Mouse (Mus musculus): ENCODE results near the gene Mylk4. TPM values are rescaled to one million over a fixed set of nuclear protein-coding genes. Genes with fewer than 3 reads are reported as not detected.

Mylk4 gene
- total RNA-seq, 2 experiments from 2014 or later: 173 to 219 TPM

GRCm38 (mm10) chr13:32799131-32799530 is 15.4 kb upstream of the Mylk4 start:
- intact Hi-C loops (cut with DNase I): loop anchor here (2.0 kb wide), 1 partner anchor 30 kb away; no protein-coding TSS in a partner anchor

GRCm38 (mm10) chr13:32797085-32797484 is 13.3 kb upstream of the Mylk4 start:
- intact Hi-C loops (cut with DNase I): no loop called here
- DNase-seq: no peak

More at GRCm38 (mm10) chr13:32799131-32799530, 15.4 kb upstream of the Mylk4 start:
- DNase-seq: no peak

GRCm38 (mm10) chr13:32795166-32795565 is 11.4 kb upstream of the Mylk4 start:
- intact Hi-C loops (cut with DNase I): no loop called here
- no peak for DNase-seq

DNA sequence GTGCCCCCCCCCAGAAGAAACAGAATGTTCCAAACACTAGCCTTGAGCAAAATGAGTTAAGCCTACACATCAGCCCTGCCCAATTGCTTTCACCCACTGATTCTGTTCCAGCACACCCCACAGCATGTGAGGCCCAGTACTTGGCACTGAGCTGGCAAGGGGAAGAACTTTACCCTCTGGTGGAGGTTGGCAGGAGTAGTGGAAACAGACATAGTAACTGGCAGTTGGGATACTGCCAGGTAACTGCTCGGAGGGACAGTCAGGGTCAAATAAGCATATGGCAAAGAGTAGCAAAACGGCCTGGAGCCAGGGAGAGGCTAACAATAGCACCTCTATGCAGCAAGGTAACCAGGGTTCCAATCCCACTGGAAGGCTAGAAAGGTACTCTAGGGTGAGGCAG is 10.9 kb upstream of the Mylk4 start:
- DNase-seq: peak; percentile 50 to 68
- intact Hi-C loops (cut with DNase I): no loop called here

GRCm38 (mm10) chr13:32789781-32790180 is 6.0 kb upstream of the Mylk4 start:
- no peak for DNase-seq
- intact Hi-C loops (cut with DNase I): loop anchor here (10.0 kb wide), 1 partner anchor 995 kb away; no protein-coding TSS in a partner anchor

GRCm38 (mm10) chr13:32787584-32787983 is 3.8 kb upstream of the Mylk4 start:
- intact Hi-C loops (cut with DNase I): loop anchor here (10.0 kb wide), 1 partner anchor 993 kb away; no protein-coding TSS in a partner anchor

GRCm38 (mm10) chr13:32783055-32783454 is 699 bp downstream of the Mylk4 start:
- intact Hi-C loops (cut with DNase I): loop anchor here (10.0 kb wide), 1 partner anchor 988 kb away; no protein-coding TSS in a partner anchor
- DNase-seq: no peak

More at GRCm38 (mm10) chr13:32787584-32787983, 3.8 kb upstream of the Mylk4 start:
- no peak for DNase-seq

DNA sequence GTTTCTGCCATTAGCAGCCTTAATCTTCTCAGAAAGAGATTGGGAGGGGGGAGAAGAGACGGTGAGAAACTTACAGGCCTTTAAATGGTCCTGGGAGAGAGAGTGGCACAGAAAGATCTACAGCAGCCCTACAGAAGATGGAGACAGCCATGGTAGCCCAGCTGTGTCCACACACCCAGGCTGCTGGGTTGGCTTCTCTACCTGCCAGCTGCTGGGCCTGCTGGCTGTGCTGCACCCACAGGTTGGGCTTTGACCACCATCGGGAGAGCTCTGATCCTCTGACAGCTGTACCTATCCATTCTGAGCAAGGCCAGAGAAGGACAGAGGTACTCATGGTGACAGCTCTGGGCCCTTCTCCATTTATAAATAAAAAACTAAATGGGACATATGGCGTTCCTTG is 4.9 kb downstream of the Mylk4 start:
- intact Hi-C loops (cut with DNase I): no loop called here
- no peak for DNase-seq

- DNase-seq: peak in 1 of 2 experiments; percentile 51
- intact Hi-C loops (cut with DNase I): no loop called here
These were observed 7.4 kb downstream of the Mylk4 start for GRCm38 (mm10) chr13:32776350-32776749.

- DNase-seq: no peak
These were observed 7.9 kb downstream of the Mylk4 start for GRCm38 (mm10) chr13:32775889-32776288.

GRCm38 (mm10) chr13:32769960-32770359 is 13.8 kb downstream of the Mylk4 start:
- no peak for DNase-seq

More at GRCm38 (mm10) chr13:32775889-32776288, 7.9 kb downstream of the Mylk4 start:
- intact Hi-C loops (cut with DNase I): no loop called here

DNA sequence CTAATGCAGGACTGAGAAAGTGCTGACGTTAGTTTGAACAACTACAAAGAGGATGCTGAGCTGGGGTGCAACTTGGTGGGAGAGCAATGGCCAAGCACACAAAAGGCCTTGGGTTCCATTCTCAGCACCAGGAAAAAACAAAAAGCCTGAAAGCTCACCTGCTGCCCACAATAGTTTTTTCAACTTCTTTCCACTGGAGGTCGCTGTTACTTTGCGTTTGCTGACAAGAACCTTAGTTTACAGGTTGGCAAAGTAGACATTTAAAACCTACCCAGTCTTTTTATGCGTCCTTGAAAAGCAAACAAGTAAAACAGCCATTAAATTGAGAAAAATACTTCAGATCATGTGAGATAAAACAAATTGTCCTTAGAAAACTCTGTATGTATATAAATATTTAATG is 15.7 kb downstream of the Mylk4 start:
- intact Hi-C loops (cut with DNase I): loop anchor here (2.0 kb wide), 1 partner anchor 31 kb away; no protein-coding TSS in a partner anchor
- peak; percentile 31 to 62 for DNase-seq

More at GRCm38 (mm10) chr13:32769960-32770359, 13.8 kb downstream of the Mylk4 start:
- intact Hi-C loops (cut with DNase I): loop anchor here (2.0 kb wide), 1 partner anchor 29 kb away; no protein-coding TSS in a partner anchor

DNA sequence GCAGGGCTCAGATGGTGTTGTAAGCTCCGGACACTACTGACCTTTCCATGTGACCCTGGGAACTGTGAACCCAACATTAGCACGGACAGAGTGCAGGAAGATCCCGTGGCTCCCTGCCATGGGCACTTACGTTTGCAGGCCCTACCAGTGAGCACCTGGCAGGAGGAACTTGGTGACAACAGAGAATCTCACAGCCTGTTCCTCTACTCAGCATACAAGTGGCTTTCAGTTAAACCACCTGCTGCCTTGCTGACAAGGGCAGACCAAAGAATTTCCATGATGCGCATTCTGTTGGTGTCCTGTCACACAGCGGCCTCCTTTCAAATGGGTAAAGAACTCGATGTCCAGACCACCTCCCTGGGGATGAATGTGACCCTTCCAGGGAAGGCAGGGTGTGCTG is 19.3 kb downstream of the Mylk4 start:
- peak; percentile 65 to 75 for DNase-seq
- intact Hi-C loops (cut with DNase I): no loop called here

DNA sequence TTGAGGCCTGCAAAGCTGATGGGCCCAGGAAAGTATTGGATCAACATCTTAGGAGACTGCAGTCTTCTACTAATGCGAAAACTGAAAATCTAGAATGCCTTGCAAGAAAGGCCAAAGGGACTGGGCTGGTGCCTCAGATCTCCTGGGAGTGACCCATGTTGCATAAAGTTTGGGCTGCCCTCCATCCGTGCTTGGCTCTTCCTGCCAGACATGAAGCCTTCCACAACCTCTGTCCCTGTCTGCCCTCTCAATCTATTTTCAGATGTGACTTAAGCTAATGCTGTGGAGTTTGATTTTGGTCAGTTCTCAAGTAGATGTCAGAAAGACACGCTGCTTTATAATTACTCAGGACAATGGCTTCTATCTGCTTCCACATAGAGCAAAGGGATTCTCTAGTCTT is 20.6 kb downstream of the Mylk4 start:
- DNase-seq: peak; percentile 52 to 70
- intact Hi-C loops (cut with DNase I): no loop called here

- DNase-seq: no peak
- intact Hi-C loops (cut with DNase I): no loop called here
These were observed 23.0 kb downstream of the Mylk4 start for GRCm38 (mm10) chr13:32760795-32761194.

DNA sequence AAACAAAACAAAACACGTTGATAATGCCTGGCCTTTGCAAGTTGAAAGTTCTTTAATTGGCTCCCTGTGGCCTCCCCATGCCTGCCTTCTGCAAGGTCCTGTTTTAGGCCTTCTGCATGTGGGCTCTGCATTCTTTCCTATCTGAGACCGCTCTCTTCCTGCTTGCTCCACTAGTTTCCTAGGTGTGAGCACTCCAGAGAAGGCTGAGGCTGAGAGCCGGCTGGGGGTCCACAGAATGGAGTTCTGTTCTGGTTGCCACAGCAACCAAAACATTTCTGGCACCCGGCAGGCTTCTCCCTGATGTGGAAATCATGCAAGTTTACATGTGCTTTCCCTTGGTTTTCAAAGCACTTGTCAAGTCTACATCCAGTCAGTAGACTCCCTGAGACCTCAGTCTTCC is 24.7 kb downstream of the Mylk4 start:
- intact Hi-C loops (cut with DNase I): no loop called here
- DNase-seq: no peak

DNA sequence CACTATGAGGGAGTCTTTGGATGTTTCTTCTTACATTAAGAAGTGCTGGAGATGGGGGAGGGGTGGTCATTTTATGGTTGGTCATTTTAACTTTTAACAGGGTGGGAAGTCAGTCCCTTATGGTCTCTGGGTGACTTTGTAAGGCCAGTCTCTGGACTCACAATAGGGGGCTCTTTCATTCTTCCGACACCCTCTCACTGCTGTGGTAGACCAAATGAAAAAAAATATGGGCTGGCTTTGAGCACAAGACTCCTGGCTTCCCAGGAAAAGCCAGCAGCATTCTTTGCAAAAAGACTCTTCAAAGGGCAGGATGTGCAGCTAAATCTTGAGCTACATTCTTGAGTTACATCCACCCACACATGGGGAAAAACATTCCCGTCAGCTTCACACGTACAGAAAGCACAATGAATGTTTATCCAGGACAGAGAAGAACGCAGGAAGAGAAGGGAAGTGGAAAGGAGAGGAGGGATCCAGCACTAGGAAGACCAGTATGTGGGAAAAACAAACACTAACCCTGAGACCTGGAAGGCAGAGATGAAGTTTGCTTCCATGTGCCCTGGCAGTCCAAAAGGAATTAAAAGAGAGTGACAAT is 31.6 kb downstream of the Mylk4 start:
- intact Hi-C loops (cut with DNase I): no loop called here
- no peak for DNase-seq

GRCm38 (mm10) chr13:32750507-32750906 is 33.2 kb downstream of the Mylk4 start:
- DNase-seq: no peak
- intact Hi-C loops (cut with DNase I): no loop called here

- intact Hi-C loops (cut with DNase I): no loop called here
- no peak for DNase-seq
These were observed 35.3 kb downstream of the Mylk4 start for GRCm38 (mm10) chr13:32748421-32748820.

GRCm38 (mm10) chr13:32741161-32741560 is 42.6 kb downstream of the Mylk4 start:
- no peak for DNase-seq
- intact Hi-C loops (cut with DNase I): no loop called here

GRCm38 (mm10) chr13:32731283-32731682 is 52.5 kb downstream of the Mylk4 start:
- DNase-seq: no peak

GRCm38 (mm10) chr13:32724606-32725005 is 59.1 kb downstream of the Mylk4 start:
- DNase-seq: no peak
- intact Hi-C loops (cut with DNase I): no loop called here

More at GRCm38 (mm10) chr13:32731283-32731682, 52.5 kb downstream of the Mylk4 start:
- intact Hi-C loops (cut with DNase I): no loop called here

Data from heart, postnatal 14 days (tissue).